Mouse (Mus musculus) thymus, postnatal 14 days (tissue): Measurements from ENCODE around the gene Ldlrap1.
"Not testable (repeated sequence)": the region's sequence is repeated elsewhere in the genome, so short reads cannot be mapped to it uniquely, and the experiment has no call there.

ENCODE experiments used
- DNase-seq: peaks from one replicate; pipeline ENCODE4 v3.0.0; 2021

The Ldlrap1 gene

DNA sequence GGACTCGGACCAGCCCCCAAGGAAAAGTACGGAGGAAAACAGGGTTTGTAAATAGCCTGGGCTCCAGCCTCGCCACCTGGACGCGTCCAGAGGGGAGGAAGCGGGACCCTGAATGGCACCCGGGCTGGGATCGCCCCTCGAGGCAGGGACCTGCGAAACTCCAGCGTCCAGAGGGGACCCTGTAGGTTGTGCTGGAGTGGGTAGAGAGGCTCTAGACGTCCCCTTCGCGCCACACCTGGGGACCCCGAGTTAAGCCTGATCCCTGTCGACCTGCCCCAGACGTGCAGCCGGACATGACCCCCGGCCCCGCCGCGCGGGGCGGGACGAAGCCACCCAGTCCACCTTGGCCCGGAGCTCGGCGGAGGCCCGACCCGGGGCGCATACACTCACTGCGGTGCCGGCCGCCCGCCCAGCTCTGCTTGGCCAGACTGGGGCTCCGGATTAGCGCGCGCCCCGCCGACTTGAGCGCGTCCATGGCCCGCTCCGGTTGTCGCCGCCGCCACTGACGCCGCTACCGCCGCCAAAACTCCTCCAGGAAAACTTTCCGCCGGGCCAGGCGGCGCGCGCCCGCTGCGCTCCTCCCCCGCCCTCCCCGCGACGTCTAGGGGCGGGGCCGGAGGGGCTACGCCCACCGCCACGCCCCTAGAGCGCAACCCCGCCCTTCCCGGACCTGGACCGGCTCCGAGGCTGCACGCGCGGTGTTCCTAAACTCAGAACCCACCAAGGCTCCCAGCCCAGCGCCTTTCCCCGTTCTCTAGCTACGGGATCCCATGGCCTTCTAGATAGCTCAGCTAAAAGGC, at the start of gene Ldlrap1:
Gene Ldlrap1, minus strand, starts transcription at position 599 of the 800 bp plus-strand sequence.
- DNase-seq: peak; percentile 84

DNA sequence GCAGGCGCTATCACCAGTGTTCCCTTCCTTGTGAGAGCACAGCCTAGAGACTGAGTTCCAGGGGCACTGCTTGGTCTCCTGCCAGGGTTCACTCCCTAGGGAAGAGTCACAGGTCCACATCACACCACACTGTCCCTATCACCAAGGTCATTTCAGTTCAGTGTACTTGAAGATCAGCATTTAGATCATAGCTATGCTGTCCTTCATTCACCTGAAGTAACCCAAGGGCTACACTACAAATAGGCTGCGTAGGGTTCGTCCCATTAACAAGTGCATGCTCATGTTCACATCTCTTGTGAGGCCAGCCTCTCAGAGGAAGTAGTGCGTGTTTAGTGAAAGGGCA, 46.4 kb upstream of the Ldlrap1 start:
- DNase-seq: no peak

DNA sequence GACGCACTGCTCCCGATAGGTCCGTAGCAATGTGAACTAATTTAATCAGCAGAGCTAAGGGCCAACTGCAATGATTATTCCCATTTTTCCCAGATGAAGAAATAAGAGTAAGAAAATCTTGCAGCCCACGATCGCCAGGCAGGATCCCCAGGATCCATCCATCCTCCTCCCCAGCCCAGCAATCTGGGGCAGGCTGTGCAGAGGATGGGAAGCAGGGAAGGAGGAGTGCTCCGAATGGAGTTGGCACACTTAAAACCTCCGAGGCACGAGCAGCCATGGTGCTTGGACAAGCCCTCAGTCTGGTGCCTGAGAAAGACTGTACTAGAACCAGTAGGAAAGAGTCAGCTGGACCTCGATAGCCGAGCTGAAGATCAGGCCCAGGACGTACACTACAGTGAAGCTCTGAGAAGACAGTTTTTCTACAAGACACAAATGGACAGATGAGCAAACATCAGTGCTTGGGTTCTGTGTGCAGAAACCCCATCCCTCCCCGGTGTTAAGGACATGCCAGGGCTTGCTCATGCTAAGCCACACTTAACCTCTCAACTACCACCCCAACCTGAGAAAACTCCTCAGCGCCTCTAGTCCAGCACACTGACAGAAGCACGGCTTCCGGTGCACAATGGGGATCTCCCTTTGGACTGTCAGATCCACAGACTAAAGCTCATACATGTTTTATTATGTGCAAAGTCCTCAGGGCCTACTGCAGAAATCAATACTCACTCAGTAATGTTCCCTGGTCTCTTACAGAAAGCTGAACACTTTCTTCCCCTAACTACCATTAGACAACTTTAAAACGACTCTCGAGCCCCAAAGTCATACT, 45.8 kb upstream of the Ldlrap1 start:
- no peak for DNase-seq

DNA sequence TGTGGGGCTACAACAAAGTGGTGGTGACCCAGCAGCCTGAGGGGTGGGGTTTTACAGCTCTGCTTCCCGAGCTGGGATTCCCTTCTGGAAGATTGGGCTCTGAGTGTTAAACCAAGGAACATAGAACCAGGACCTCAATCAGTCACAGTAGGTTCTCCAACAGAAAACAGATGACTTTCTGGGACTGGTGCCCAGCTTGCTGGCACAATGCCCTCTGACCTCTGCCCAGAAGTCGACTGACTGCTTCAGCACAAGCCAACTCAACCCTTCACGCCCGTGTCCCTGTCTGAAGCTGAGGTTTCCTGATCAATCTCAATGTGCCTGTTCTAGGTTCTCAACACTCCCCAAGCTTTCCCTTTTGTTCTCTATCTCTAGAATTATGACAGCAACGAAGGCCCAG, 36.9 kb upstream of the Ldlrap1 start:
- DNase-seq: no peak

DNA sequence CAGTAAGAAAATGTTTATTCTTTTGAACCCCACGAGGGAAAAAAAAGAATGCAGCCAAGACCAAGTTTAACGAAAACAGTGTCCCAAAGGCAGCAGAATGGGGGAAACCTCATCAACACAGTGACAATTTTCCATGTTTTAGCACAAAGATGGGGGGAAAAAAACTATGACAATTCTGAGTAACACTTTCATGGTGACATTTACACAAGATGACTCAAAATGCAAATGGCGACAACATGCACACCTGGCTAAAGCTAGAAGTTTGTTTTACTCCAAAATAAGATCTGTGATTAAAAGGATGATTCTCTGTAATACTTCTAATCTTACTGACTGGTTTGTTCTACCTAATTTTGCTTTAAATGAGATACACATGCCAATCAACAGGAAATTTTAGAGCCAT, 34.9 kb upstream of the Ldlrap1 start:
- no peak for DNase-seq

DNA sequence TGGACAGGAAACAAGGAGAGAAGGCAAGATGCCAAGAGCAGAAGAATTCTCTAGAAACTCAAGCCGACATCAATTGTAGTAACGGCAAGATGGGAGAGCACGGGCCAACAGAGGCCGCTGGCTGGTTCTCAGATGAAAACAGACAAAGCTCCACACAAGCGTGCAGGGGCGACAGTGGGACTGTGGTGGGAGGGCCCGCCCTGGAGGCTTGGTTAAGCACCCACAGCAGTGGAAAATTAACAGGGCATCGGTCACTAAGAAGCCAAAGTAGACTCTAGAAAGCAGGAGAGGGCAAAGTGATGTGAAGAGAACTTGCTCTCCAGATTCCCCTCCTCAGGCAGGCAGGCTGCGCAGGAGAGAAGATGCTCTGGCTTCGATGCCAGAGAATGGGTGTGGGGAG, 34.3 kb upstream of the Ldlrap1 start:
- no peak for DNase-seq

DNA sequence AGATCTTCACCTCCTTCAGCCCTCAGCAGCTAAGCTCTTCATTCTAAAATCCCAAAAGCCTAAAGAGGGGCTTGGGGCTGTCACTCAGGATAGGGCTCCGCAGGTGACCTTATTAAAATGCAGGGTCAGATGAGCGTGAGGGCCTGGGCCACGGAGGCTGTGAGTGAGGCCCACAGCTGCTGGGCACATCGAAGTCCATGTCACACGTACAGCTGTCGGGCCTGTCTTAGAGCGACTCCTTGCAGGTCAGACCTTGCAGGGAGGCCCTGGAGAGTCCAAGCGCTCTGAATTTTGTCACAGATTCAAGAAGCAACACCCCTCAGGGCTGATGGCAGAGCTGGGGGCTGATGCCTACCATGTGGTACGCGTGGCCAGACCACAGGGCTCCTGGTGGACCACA, 32.9 kb upstream of the Ldlrap1 start:
- DNase-seq: no peak

DNA sequence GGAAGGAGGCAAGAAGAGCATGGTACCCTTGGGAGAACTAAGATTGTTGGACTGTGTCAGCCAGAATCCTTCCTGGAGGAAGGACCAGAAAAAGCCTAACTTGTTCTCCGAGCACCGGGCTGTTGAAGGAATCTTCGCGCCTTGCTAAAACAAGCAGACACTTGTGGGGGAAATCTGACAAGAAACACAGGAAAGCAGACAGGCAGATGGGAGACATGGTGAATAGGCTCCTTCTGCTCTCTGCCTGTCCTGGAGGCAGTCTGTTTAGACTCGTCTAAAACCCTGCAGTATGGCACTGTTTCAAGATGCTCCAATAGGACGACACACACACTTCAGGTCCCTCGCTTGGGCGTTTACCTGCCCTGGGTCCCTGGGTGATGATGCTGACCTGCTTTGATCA, 32.3 kb upstream of the Ldlrap1 start:
- no peak for DNase-seq

DNA sequence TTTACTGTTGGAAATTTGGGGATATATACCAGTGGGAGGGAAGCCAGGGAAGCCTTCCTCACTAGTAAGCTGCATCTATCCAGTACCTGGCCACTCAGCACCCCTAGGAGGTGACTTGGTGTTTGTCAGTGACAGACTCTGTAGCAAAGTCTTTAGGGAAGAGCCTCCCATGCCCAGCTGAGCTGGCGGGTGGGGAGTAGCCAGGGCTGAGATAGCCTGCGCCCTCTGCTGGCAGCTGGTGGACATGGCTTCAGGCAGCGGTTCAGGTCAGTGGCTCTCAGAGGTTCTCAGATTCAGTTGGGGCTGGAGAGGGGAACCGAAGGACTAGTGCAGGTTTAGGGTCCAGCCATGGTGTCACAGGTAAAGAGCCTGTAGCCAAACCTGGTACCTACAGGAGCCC, 31.4 kb upstream of the Ldlrap1 start:
- DNase-seq: peak; percentile 72

DNA sequence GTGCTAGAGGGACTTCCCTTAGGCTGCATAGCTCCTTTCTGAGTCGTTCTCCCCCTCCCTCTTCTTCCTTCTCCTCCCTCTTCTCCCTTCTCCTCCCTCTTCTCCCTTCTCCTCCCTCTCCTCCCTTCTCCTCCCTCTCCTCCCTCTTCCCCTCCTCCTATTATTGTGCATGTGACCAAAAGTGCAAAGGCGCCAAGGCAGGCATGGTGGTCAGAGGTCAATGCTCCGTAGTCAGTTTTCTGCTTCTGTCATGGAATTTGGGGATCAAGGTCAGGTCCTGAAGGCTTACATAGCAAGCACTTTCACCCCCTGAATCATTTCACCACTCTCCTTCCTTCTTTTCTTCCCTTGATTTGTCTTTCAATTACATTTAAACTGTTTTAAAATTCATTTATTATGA, 31.0 kb upstream of the Ldlrap1 start:
- DNase-seq: no peak

DNA sequence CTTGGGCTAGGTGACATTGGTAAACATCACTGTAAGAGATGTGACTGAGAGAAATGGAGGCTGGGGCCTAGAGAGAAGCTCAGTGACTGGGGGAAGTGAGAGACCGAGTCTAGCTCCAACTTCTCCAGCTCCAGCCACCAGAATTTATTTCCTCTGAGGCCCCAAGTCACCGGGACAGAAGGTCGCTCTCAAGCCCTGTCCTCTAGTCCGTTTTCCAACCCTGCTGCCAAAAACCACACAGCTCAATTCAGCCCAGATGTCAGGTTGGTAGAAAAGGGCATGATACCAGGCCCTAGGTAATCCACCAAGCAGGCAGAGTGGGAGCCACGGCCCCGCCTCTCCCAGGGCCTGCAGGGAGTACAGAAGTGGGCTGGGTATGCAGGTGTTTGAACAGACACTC, 29.8 kb upstream of the Ldlrap1 start:
- no peak for DNase-seq

DNA sequence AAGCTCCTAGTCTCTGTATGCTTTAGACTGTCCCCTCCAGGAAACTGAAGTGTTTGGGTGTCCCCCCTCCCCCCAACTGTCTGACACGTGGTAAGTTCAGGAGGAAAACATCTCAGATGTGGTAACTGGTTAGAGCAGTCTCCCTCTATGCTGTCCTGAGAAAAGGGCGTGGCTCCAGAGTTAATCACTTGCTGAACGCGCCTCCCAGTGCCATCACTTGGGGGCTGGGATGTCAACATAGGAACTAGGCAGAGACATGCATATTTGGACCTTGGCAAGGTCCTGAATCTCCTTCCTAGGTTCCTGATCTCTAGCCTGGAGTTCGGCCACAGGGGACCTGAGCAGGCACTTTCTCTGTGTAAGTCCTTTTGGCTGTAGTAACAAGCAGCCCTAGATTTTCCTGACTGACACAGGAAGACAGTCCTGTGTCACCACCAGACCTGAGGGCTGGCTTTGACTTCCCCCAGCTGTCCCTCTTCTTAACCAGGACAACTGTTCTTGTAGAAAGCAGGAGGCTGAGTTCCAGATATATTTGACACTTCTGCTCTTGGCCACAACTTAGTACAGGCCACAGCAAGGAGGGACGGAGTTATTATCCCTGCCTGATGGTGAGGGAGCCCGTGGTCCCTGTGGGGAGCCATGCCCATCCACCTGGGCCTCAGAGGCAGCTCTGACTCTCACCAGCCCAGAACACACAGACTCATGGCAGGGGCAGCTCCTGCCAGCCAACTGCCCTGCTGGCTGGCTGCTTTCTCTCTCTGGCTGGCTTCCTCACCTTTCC, 28.9 kb upstream of the Ldlrap1 start:
- DNase-seq: peak; percentile 67

DNA sequence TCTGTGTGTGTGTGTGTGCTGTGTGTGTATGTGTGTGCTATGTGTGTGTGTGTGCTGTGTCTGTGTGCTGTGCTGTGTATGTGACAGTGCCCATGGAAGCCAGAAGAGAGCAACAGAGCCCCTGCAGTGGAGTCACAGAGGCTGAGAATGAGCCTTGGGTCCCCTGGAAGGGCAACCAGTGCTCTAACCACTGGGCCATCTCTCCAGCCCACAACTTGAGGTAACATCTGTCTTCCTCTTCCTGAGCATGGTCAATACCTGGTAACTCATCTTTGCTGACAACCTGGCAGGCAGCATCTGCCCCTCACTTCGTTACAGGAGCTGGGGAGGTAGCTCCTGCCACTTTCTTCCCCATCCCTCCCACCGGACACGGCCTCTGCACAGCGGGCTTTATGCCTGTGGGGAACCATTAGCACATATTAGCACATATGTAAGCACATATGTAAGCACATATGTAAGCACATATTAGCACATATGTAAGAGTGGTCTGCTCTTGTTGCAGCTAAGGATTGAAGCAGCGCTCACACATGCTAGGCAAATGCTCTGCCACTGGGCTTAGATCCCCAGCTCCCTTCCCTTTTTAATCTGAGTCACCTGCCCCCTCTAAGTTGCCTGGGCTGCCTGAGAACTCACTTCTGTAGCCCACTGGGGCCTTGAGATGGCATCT, 28.1 kb upstream of the Ldlrap1 start:
- no peak for DNase-seq

DNA sequence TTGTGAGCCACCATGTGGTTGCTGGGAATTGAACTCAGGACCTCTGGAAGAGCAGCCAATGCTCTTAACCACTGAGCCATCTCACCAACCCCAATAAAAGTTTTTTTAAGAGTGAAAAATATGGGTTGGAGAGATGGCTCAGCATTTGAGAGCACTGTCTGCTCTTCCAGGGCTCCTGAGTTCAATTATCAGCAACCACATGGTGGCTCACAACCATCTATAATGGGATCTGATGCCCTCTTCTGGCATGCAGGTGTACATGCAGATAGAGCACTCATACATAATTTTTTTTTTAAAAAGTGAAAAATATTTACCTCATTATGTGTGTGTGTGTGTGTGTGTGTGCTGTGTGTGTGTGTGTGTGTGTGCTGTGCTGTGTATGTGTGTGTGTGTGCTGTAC, 27.1 kb upstream of the Ldlrap1 start:
- DNase-seq: not testable (repeated sequence)

DNA sequence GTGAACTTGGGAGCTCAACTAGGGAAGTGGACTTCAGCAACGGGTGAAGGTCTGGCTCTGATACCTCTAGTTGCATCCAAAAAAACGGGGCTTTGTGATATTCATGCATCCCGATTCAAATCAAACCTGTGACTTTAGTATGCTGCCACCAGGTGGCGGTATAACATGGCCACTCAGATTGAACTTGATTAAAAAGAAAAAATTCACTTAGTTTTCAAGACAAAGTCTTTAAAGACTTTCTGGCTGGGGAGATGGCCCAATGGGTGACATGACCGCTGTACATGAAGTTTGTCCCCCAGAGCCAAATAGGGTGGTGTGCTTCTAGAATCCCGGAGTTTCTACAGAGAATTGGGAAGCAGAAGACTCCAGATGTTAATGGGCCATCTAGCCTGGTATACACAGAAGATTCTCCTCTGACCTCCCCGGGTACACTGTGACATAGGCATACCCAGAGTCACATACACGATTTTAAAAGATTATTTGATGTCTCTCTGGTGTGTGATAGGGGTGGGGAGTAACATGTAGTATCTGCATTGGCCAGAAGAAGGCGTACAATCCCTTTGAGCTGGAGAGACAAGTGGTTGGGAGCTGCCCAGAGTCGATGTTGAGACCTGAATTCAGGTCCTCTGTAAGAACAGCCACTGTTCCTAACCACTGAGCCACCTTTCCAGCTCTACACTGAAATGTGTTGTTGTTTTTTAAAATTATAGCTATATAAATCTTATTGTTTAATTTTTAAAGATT, 25.6 kb upstream of the Ldlrap1 start:
- DNase-seq: peak; percentile 59

DNA sequence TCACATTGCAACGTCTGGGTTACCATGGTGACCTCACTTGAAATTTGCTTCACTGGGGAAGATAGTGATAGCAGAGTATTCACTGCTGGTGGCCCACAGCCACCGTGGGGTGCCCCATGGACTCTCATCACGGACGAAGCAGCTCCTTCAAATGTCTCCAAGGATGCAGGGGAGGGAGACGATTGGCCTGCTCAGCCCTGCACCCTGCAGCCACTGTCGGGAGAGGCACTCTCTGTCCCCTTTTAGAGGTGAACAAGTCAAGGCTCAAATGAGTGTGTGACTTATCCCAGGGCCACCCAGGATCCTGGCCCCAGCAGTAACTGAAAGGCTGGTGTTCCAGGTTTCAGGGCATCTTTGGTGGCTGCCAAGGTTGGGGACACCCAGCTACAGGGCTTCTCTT, 23.9 kb upstream of the Ldlrap1 start:
- no peak for DNase-seq

DNA sequence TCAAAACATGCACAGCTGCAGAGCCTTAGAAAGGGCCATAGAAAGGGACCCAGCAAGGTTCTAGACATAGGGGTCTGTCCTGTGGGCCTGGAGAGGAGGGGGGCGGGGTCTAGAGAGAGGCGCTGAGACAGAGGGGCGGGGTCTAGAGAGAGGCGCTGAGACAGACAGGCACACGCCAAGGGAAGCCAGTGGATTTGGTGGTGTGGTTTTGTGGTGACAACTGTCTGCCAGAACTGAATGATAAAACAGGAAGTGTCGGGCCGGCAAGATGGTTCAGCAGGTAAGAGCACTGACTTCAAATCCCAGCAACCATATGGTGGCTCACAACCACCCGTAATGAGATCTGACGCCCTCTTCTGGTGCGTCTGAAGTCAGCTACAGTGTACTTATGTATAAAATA, 19.1 kb upstream of the Ldlrap1 start:
- peak; percentile 84 for DNase-seq

DNA sequence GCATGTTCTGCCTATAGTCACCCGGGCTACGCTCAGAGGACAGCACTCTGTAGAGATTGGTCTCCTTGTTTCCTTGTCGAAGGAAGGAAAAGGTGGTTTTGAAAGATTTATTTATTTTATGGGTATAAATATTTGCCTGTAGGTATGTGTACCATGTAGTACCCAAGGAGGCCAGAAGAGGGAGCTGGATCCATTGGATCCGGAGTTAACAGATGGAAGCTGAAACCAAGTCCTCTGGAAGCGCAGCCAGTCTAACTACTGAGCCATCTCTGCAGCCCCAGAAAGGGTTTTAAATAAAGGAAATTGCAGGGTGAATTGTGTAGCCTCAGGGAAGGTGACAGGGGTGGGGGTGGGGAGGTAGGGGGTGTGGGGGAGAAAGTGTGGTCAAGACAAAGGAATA, 16.9 kb upstream of the Ldlrap1 start:
- DNase-seq: peak; percentile 53

DNA sequence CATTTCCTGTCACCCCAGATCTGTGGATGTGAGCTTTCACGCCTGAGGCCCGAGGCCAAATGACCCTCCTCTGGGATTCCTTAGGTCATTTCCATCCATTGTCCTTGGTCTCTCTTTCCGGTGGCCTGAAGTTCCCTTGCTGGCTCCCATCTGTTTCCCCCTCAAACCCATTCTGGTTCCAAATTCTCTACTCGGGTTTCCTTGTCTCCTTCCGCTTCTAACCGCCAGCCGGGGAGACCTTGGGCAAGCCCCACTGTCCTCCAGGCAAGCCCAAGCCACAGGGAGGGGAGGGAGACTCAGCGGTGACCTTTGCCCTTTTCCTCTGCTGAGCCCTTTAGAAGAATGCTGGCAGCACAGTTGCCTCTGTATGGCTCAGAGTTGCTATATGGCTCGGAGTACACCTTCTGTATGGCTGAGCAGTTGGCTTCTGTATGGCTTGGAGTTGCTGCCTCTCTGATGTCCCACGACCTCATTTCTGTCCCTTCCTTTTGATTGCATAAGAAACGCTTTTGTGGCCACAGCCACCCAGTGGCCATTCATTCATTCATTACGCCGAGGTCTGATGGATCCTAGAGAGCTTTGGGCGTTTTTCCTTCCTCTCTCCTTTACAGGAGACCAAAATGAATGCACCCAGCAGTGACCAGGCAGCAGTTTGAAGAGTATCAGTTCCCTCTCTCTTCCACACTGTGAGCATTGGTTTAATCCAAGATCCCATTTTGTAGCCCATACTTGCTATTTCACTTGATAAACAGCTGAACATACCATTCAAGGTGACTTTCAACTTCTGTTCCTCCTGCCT, 11.5 kb upstream of the Ldlrap1 start:
- no peak for DNase-seq

DNA sequence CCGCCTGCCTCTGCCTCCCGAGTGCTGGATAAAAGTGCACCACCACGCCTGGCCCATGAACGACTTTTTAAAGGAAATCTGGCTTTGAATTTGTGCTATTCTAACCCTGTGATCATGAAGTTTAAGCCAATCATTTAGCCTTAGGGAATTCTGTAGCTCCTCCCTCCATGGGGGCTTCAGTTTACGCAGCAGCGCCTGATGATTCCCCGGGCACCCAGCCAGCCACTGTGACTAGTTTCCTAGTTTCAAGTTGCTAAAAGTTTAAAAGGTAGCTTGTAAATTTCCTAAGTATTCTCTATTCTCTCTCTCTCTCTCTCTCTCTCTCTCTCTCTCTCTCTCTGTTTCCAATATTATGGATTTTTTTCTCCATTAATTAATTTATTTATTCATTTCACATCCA, 8.4 kb upstream of the Ldlrap1 start:
- DNase-seq: no peak

DNA sequence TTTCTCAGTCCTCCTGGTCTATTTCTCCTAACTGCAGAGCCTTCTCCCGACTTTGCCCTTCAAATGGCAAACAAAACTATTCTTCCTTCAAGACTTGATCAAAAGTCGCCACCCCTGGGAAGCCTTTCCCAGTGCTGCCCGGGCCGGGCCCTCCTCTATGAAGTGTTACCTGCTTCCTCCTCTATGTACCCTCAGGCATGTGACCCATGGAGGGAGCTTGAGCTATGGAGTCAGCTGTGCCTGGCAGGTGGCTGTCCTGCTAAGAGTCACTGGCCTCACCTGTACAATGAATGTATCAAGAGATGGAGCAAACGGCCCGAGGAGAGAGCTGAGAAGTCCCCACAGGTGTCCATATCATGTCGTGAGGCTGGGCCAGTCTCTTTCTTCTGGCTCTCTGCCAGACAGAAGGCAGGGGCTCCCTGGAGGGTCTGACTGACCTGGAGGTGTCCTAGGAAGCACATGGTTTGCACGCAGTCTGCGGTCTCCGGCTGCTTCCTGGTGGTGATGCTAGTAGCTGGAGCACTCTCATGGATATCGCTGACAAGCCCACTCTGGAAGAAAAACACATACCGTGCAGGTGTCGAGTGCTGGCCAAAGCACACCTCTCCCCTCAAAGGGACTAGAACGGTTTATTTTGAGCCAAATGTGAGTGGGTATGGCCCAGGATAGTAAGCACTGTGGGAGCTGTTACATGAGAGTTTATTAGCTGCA, 7.6 kb upstream of the Ldlrap1 start:
- no peak for DNase-seq
